ENCODE assay signal across 8 mouse cellular contexts in the genomic region with DNA sequence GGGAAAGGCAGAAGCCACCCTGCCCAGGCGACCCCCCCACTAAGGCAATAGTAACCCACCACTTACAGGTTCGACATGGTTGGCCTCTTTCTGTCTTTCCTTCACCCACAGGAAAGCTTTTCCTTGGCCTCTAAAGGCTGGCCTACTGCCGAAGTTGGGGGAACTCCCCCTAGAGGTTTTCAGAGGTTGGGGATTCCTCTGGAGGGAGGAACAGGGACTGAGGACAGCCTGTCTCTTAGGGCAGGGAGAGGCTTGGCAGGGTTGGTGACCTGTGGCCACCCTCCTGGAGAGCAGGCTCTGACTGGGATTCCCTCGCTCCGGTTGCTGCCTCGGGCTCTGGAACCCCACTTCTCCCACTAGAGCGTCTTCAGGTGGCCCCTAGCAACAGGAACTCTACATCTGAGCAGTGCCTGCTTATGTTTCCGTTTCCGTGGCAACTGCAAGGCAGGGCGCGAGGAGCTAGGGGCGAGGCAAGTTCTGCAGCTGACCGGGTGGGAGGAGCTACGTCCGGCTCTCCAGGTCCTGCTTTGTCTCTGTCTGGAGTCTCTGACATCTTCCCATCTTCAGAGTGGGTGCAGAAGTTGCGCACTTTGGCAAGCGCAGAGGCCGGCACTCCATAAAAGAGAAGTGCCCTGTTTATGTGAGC. TPM values are rescaled to one million over a fixed set of nuclear protein-coding genes. Genes with fewer than 3 reads are reported as not detected.
DNase-seq lines count a peak whose midpoint lies in the region; ATAC-seq and TF ChIP-seq lines count a peak whose summit lies in the region.

TSS of gene Iqca (minus strand) at position 303 of the 646 bp plus-strand sequence.

- H3K36me3 ChIP-seq in ES-E14 (ENCODE audit: control insufficient read depth, insufficient read depth, low read length, poor library complexity, severe bottlenecking), result no peaks in the 10 kb centered on the region
- no peaks in the 10 kb centered on the region for H3K36me3 ChIP-seq in hindbrain, embryonic 15.5 days

- H3K9me3 ChIP-seq in ES-E14 (ENCODE audit: control insufficient read depth, insufficient read depth, low read depth, low read length), result no peaks in the 10 kb centered on the region
- H3K9me3 ChIP-seq in hindbrain, embryonic 15.5 days, result no peaks in the 10 kb centered on the region

- H3K9ac ChIP-seq in ES-E14 (ENCODE audit: insufficient read depth, low read depth, low read length, poor library complexity, severe bottlenecking), result no peak within 1 kb of the TSS
- no peak within 1 kb of the TSS for H3K9ac ChIP-seq in hindbrain, embryonic 15.5 days

- DNase-seq in ES-E14 (ENCODE audit: low read depth, low spot score), result peak; percentile 64
- DNase-seq in gastrocnemius, adult 8-10 months (ENCODE audit: low spot score in 2 of 2), result peak; percentile 28 to 44
- DNase-seq in layer of hippocampus, postnatal 25 days (ENCODE audit: extremely low spot score in 1 of 2, low spot score in 1 of 2), result peak; percentile 22 to 35
- peak; percentile 66 for DNase-seq in lung, postnatal 14 days
- DNase-seq in right cerebral cortex, postnatal 10 days (ENCODE audit: low spot score in 2 of 2), result peak; percentile 85 to 90
- peak; percentile 62 for DNase-seq in urinary bladder, postnatal 25 days (ENCODE audit: low spot score)

- no peaks in the 10 kb centered on the region; the same call in 1 of the 2 replicates for H3K27me3 ChIP-seq in hindbrain, embryonic 15.5 days

- no peak within 1 kb of the TSS for H3K27ac ChIP-seq in ES-E14 (ENCODE audit: insufficient read depth, low read depth, low read length, poor library complexity, severe bottlenecking)
- no peak within 1 kb of the TSS for H3K27ac ChIP-seq in cortical plate, adult 2 months (ENCODE audit: insufficient read depth, low read length)
- H3K27ac ChIP-seq in hindbrain, embryonic 15.5 days (replicated peaks), result no peak within 1 kb of the TSS

- 4% methylated on average over 18 of the region's 18 CpGs for WGBS in hindbrain, embryonic 15.5 days

- ATAC-seq in hindbrain, embryonic 15.5 days (ENCODE audit: low FRiP score, low read depth), result peak; percentile 94

- no peak for TF ChIP-seq POLR2A in cortical plate, adult 2 months (IDR thresholded peaks at IDR 0.05; ENCODE audit: extremely low read depth, insufficient read depth, low read length)

- H3K4me1 ChIP-seq in ES-E14 (ENCODE audit: control insufficient read depth in 2 of 2, insufficient read depth in 2 of 2, low read length in 2 of 2, poor library complexity in 1 of 2), result peaks cover 2 to 5% of the 10 kb centered on the region in 2 experiments; a peak in 1 of 4 replicates
- no peaks in the 10 kb centered on the region for H3K4me1 ChIP-seq in cortical plate, adult 2 months (ENCODE audit: control insufficient read depth, insufficient read depth, low read length)
- peaks cover 15% of the 10 kb centered on the region for H3K4me1 ChIP-seq in hindbrain, embryonic 15.5 days (replicated peaks)

- in situ Hi-C loops in ES-E14 (cut with MboI; ENCODE audit: low sequenced_read_pairs in 2 of 2, unreplicated experiment in 2 of 2), result no loop called here

- peak within 1 kb of the TSS; percentile 55 for H3K4me2 ChIP-seq in hindbrain, embryonic 15.5 days

- H3K4me3 ChIP-seq in ES-E14 (ENCODE audit: insufficient read depth in 1 of 2, low read depth in 1 of 2, low read length in 2 of 2, poor library complexity in 1 of 2, severe bottlenecking in 1 of 2), result no peak within 1 kb of the TSS
- 0 out of 2 replicates have a peak within 1 kb of the TSS, but pooled peaks have one; percentile 0 for H3K4me3 ChIP-seq in cortical plate, adult 2 months (ENCODE audit: insufficient read depth, low read length)
- H3K4me3 ChIP-seq in hindbrain, embryonic 15.5 days, result peak within 1 kb of the TSS; percentile 20

- no peak for TF ChIP-seq CTCF in cortical plate, adult 2 months (IDR thresholded peaks at IDR 0.05; ENCODE audit: extremely low read depth, insufficient read depth, low read length)

TF ChIP-seq in ES-E14, 5 proteins besides CTCF, POLR2A, EP300 and RAD21:
- no peak for TF ChIP-seq HCFC1 (IDR thresholded peaks at IDR 0.05; ENCODE audit: borderline replicate concordance, insufficient read depth, low read length)
- TF ChIP-seq MAFK (IDR thresholded peaks at IDR 0.05; ENCODE audit: insufficient read depth, low read depth, low read length), result no peak
- TF ChIP-seq ZC3H11A (IDR thresholded peaks at IDR 0.05; ENCODE audit: borderline replicate concordance, low read depth, low read length), result no peak
- no peak for TF ChIP-seq CHD2 (IDR thresholded peaks at IDR 0.05; ENCODE audit: low read depth, low read length)
- no peak for TF ChIP-seq ZNF384 (IDR thresholded peaks at IDR 0.05; ENCODE audit: low read depth, low read length)

RNA-seq across cellular contexts. Expression of gene Iqca, which starts in this region (rescaled TPM):
- total RNA-seq in ES-E14 (2012; rRNA removed), result 0.21 and 0.27 TPM in 2 replicates
- 0.61 and 0.86 TPM in 2 replicates for polyA plus RNA-seq in cortical plate, adult 2 months (2012; rRNA removed)
- not detected for total RNA-seq in gastrocnemius, adult 8-10 months (2022)
- polyA plus RNA-seq in hindbrain, embryonic 15.5 days (2015; fragmentation: Nextera tagmentation; extraction: Ambion mirVana), result 0.92 and 1.4 TPM in 2 replicates
- total RNA-seq in layer of hippocampus, postnatal 25 days (2021), result 1 to 10 TPM in 1 of 2 experiments, under 1 TPM in 1; 0.76 to 1.7 TPM

Comparison
In these comparisons a context has a peak if more than half of its experiments do, and no peak if none do; other contexts are left out.
1. Peak in DNase-seq in ES-E14; RNA of the gene not detected or under 1 TPM.
2. Peak in DNase-seq in gastrocnemius, adult 8-10 months; RNA of the gene not detected or under 1 TPM.
3. DNase-seq: peak in every context shown above with its lines; median percentile 88 in right cerebral cortex, postnatal 10 days; 66 in lung, postnatal 14 days; 64 in ES-E14; 62 in urinary bladder, postnatal 25 days; 36 in gastrocnemius, adult 8-10 months; 28 in layer of hippocampus, postnatal 25 days.
4. H3K4me3 ChIP-seq: peak in cortical plate, adult 2 months (single experiment) and hindbrain, embryonic 15.5 days (single experiment); none in ES-E14 (0 of 2).